Mouse (Mus musculus): ENCODE measurements around the gene Il21r. TPM values are rescaled to one million over a fixed set of nuclear protein-coding genes. Genes with fewer than 3 reads are reported as not detected.
A peak's percentile ranks its signal among the peaks of the same experiment; 100 is the strongest.

Gene Il21r
- total RNA-seq (2014; fragmentation: Nextera tagmentation) (0.74 and 1.8 TPM in 2 replicates), total RNA-seq (2017) (0.04 and 2.1 TPM in 2 replicates)

GRCm38 (mm10) chr7:125603185-125603631 lies at the start of gene Il21r:
Gene Il21r, plus strand, starts transcription at chr7:125603429.
- ATAC-seq (replicated peaks; ENCODE audit: low FRiP score, low TSS enrichment, poor library complexity, severe bottlenecking), result peak; percentile 36; the same call in 1 of the 2 replicates

- no peak for ATAC-seq (replicated peaks; ENCODE audit: low FRiP score, low TSS enrichment, poor library complexity, severe bottlenecking)
Measured at GRCm38 (mm10) chr7:125553653-125554428, 49.4 kb upstream of the Il21r start.

- ATAC-seq (replicated peaks; ENCODE audit: low FRiP score, low TSS enrichment, poor library complexity, severe bottlenecking), result no peak
Measured at GRCm38 (mm10) chr7:125554456-125555114, 48.6 kb upstream of the Il21r start.

- ATAC-seq (replicated peaks; ENCODE audit: low FRiP score, low TSS enrichment, poor library complexity, severe bottlenecking), result no peak
Measured at GRCm38 (mm10) chr7:125555351-125555872, 47.8 kb upstream of the Il21r start.

- no peak for ATAC-seq (replicated peaks; ENCODE audit: low FRiP score, low TSS enrichment, poor library complexity, severe bottlenecking)
Measured at GRCm38 (mm10) chr7:125556096-125556495, 47.1 kb upstream of the Il21r start.

- ATAC-seq (replicated peaks; ENCODE audit: low FRiP score, low TSS enrichment, poor library complexity, severe bottlenecking), result no peak
Measured at GRCm38 (mm10) chr7:125556865-125557264, 46.4 kb upstream of the Il21r start.

- no peak for ATAC-seq (replicated peaks; ENCODE audit: low FRiP score, low TSS enrichment, poor library complexity, severe bottlenecking)
Measured at GRCm38 (mm10) chr7:125558401-125558945, 44.8 kb upstream of the Il21r start.

- ATAC-seq (replicated peaks; ENCODE audit: low FRiP score, low TSS enrichment, poor library complexity, severe bottlenecking), result no peak
Measured at GRCm38 (mm10) chr7:125558997-125559396, 44.2 kb upstream of the Il21r start.

GRCm38 (mm10) chr7:125559537-125559936 lies 43.7 kb upstream of the Il21r start:
- no peak for ATAC-seq (replicated peaks; ENCODE audit: low FRiP score, low TSS enrichment, poor library complexity, severe bottlenecking)

- ATAC-seq (replicated peaks; ENCODE audit: low FRiP score, low TSS enrichment, poor library complexity, severe bottlenecking), result no peak
Measured at GRCm38 (mm10) chr7:125560146-125560785, 43.0 kb upstream of the Il21r start.

- ATAC-seq (replicated peaks; ENCODE audit: low FRiP score, low TSS enrichment, poor library complexity, severe bottlenecking), result peak; percentile 86
Measured at GRCm38 (mm10) chr7:125561085-125561690, 42.0 kb upstream of the Il21r start.

- no peak for ATAC-seq (replicated peaks; ENCODE audit: low FRiP score, low TSS enrichment, poor library complexity, severe bottlenecking)
Measured at GRCm38 (mm10) chr7:125562413-125562812, 40.8 kb upstream of the Il21r start.

- ATAC-seq (replicated peaks; ENCODE audit: low FRiP score, low TSS enrichment, poor library complexity, severe bottlenecking), result no peak
Measured at GRCm38 (mm10) chr7:125563093-125563492, 40.1 kb upstream of the Il21r start.

- no peak for ATAC-seq (replicated peaks; ENCODE audit: low FRiP score, low TSS enrichment, poor library complexity, severe bottlenecking)
Measured at GRCm38 (mm10) chr7:125564316-125565024, 38.8 kb upstream of the Il21r start.

GRCm38 (mm10) chr7:125565516-125566285 lies 37.5 kb upstream of the Il21r start:
- ATAC-seq (replicated peaks; ENCODE audit: low FRiP score, low TSS enrichment, poor library complexity, severe bottlenecking), result no peak

- no peak for ATAC-seq (replicated peaks; ENCODE audit: low FRiP score, low TSS enrichment, poor library complexity, severe bottlenecking)
Measured at GRCm38 (mm10) chr7:125566420-125566819, 36.8 kb upstream of the Il21r start.

GRCm38 (mm10) chr7:125568888-125569287 lies 34.3 kb upstream of the Il21r start:
- ATAC-seq (replicated peaks; ENCODE audit: low FRiP score, low TSS enrichment, poor library complexity, severe bottlenecking), result no peak

GRCm38 (mm10) chr7:125571891-125572290 lies 31.3 kb upstream of the Il21r start:
- ATAC-seq (replicated peaks; ENCODE audit: low FRiP score, low TSS enrichment, poor library complexity, severe bottlenecking), result no peak
